Mouse (Mus musculus): ENCODE data around the gene Mindy4b-ps. TPM values are rescaled to one million over a fixed set of nuclear protein-coding genes. Genes with fewer than 3 reads are reported as not detected.
A peak's percentile ranks its signal among the peaks of the same experiment; 100 is the strongest.

Gene Mindy4b-ps
- polyA plus RNA-seq, 1 experiment from 2014 or later = not detected

DNA sequence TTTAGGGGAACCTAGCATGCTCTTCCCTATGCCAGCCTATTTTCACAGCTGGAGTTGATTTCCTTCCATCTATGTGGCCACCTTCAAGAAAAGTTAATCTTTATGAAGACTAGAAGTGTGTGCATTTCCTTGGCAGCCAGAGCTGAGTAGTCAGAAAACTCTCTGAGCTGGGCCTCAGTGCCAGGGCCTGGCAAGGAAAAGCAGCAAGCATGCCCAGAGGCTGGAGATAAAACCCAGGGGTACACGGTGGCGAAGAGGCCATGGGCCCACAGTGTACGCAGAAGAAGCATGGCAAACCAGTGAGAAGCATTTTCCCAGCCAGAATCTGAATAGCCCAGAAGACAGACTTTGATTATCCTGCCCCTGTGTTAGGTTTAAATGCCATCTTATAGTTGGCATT, 7.9 kb downstream of the Mindy4b-ps start:
- Histone ChIP-seq H3K4me2 (replicated peaks) (no peak overlapping the region), H3K9me3 (no peaks in the 10 kb centered on the region), H3K9ac (no peak overlapping the region), H3K36me3 (no peaks in the 10 kb centered on the region), H3K27me3 (replicated peaks) (no peaks in the 10 kb centered on the region), H3K4me1 (no peaks in the 10 kb centered on the region), H3K4me3 (no peak overlapping the region), H3K27ac (no peak overlapping the region)
- 93% methylated on average over 3 of the region's 3 CpGs for WGBS
- ATAC-seq (ENCODE audit: low FRiP score, low read depth) = no peak

DNA sequence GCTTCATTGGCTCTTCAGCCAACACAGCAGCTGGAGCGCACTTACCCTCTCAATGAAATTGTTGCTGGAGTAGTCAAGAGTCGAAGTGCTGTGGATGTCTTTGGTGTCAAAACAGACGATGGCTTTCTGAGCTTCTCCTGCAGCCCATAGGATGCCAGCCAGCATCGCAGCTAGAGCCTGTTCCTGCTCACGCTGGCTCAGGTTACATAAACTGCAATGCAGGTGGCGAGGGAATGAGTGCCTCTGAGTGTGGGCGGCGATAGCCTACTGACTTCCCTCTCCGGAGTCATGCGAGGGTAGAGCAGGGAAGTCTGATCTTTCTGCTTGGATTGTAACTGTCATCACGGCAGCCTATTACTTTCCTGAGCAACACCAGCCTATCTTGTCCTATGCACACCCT, 11.8 kb downstream of the Mindy4b-ps start:
- no peaks in the 10 kb centered on the region for H3K4me1 ChIP-seq
- WGBS = 66% methylated on average over 11 of the region's 11 CpGs
- H3K9ac ChIP-seq = no peak overlapping the region
- no peaks in the 10 kb centered on the region for H3K36me3 ChIP-seq
- H3K9me3 ChIP-seq = no peaks in the 10 kb centered on the region
- no peak overlapping the region for H3K4me2 ChIP-seq (replicated peaks)
- no peak overlapping the region for H3K4me3 ChIP-seq
- no peak for ATAC-seq (ENCODE audit: low FRiP score, low read depth)
- no peak overlapping the region for H3K27ac ChIP-seq
- no peaks in the 10 kb centered on the region for H3K27me3 ChIP-seq (replicated peaks)

DNA sequence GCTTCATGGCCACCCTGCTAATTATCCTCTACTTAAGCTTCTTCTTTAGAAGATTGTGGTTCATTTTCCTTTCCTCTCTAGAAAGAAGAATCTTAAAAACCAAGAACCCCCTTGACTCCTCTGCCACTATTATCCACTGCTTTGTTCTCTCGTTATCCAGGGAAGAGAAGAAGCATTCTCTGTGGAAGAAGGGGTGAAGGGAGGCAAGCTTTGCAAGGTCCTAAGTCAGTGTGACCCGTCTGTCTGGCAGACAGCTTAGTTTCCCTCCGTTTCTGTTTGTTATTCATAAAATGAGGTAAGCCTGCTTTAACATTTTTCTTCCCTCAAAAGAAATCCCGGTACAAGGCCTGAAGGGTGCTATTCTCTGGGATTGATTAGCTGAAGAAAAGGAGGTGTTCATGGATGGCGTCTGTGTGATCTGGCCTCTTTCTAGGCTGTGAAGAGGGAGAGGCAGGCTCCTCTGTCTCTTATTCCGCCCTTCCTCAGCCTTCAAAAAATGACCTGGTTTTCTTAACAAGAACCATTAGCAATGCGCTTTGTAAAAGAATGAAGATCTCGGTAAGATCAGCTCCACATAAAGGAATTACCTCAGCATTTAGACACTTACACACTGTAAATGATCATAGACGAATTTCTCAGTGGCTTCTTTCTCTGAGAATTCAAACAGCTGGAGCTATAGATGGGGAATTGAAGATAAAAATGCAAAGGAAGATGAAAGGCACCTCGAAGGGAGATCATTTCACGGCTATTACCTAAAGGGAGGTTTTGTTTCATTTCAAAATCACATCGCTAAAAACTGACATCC, 12.8 kb downstream of the Mindy4b-ps start:
- 46% methylated on average over 12 of the region's 12 CpGs for WGBS
- Histone ChIP-seq H3K27me3 (replicated peaks) (no peaks in the 10 kb centered on the region), H3K9ac (no peak overlapping the region), H3K4me2 (replicated peaks) (no peak overlapping the region), H3K4me3 (no peak overlapping the region), H3K27ac (no peak overlapping the region), H3K4me1 (no peaks in the 10 kb centered on the region), H3K9me3 (no peaks in the 10 kb centered on the region), H3K36me3 (no peaks in the 10 kb centered on the region)
- no peak for ATAC-seq (ENCODE audit: low FRiP score, low read depth)

DNA sequence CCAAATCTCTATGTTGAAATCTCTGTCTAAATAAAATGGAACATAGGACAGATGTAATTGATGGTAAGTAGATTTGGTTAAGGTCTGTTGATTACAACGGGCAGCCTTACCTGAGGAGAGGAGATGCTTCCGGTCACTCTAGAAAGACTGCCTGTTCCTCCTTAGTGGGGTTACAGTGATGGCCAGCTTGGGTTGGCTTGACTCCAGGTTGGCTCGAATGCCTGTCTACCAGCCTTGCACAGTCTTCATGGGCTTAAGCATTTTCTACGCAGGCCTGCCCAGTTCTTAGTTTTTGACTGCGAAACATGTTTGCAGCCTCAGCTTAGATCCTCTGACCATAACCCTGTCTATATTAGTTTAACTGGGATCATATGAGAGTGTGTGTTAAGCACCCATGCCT, 13.5 kb downstream of the Mindy4b-ps start:
- H3K4me2 ChIP-seq (replicated peaks) = no peak overlapping the region
- no peak overlapping the region for H3K27ac ChIP-seq
- H3K9me3 ChIP-seq = no peaks in the 10 kb centered on the region
- no peaks in the 10 kb centered on the region for H3K4me1 ChIP-seq
- H3K36me3 ChIP-seq = no peaks in the 10 kb centered on the region
- no peak overlapping the region for H3K4me3 ChIP-seq
- H3K27me3 ChIP-seq (replicated peaks) = no peaks in the 10 kb centered on the region
- 96% methylated on average over 5 of the region's 5 CpGs for WGBS
- ATAC-seq (ENCODE audit: low FRiP score, low read depth) = no peak
- no peak overlapping the region for H3K9ac ChIP-seq

DNA sequence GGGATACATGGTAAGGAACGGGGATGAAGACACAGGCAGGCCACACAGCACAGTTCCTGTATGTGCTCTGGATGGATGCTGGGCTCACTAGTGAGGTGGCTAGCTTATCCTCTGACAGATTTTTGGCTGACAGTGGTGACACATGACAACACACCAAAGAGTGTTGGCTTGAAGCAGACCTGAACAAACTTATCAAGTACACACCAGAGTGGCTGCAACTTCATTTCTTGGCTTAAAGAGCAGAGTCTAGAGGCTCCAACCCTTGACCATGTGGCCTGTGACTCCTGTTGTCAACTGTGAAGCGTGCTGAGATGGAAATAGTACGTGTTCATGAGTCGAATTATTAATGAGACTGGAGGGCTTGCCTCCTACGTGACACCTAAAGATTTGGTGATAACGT, 17.4 kb downstream of the Mindy4b-ps start:
- no peaks in the 10 kb centered on the region for H3K9me3 ChIP-seq
- 90% methylated on average over 6 of the region's 6 CpGs for WGBS
- no peak overlapping the region for H3K4me3 ChIP-seq
- no peaks in the 10 kb centered on the region for H3K36me3 ChIP-seq
- H3K27ac ChIP-seq = no peak overlapping the region
- no peak overlapping the region for H3K9ac ChIP-seq
- ATAC-seq (ENCODE audit: low FRiP score, low read depth) = no peak
- H3K27me3 ChIP-seq (replicated peaks) = no peaks in the 10 kb centered on the region
- H3K4me1 ChIP-seq = no peaks in the 10 kb centered on the region
- H3K4me2 ChIP-seq (replicated peaks) = no peak overlapping the region

DNA sequence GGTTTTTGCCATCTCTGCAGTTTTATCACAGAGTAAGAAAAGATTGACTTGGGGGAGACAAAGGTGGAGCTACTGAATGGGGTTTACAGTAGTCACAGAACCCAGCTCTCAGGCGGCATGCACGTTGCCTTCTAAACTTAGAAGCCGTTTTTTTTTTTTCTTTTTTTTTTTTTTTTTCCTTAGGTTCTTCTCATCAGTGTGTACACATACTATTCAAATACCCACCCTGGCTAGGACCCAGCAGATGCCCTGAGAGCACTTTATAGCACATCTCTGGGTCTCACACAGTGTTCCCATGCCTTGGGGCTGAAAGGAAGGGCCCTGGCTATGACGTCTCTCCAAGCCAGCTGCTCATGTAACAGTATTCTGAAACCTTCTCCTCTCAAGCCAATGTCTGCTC, 23.4 kb downstream of the Mindy4b-ps start:
- no peaks in the 10 kb centered on the region for H3K36me3 ChIP-seq
- no peak for ATAC-seq (ENCODE audit: low FRiP score, low read depth)
- H3K4me2 ChIP-seq (replicated peaks) = no peak overlapping the region
- H3K4me3 ChIP-seq = no peak overlapping the region
- no peak overlapping the region for H3K9ac ChIP-seq
- no peaks in the 10 kb centered on the region for H3K27me3 ChIP-seq (replicated peaks)
- no peaks in the 10 kb centered on the region for H3K9me3 ChIP-seq
- no peak overlapping the region for H3K27ac ChIP-seq
- 79% methylated on average over 4 of the region's 4 CpGs for WGBS
- no peaks in the 10 kb centered on the region for H3K4me1 ChIP-seq

DNA sequence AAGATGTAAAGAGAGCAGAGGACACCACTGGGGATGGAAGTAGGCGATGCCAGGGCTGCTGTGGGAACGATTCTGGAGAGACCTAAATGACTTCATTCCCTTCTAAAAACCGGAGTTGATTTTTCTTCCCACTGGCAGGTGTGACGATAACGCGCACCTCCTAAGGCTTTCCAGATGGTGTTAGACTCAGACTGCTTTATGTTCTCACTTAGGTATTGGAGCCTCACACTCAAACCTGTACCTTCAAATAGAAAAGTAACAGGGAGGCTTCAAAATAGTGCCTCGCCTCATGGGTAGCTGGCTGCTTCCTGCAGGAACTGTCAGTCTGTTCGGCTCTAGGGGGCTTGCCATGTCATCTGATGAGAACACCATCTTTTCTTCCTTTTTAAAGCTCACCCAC, 23.9 kb downstream of the Mindy4b-ps start:
- no peaks in the 10 kb centered on the region for H3K36me3 ChIP-seq
- no peak overlapping the region for H3K27ac ChIP-seq
- no peak overlapping the region for H3K4me2 ChIP-seq (replicated peaks)
- no peak overlapping the region for H3K4me3 ChIP-seq
- no peaks in the 10 kb centered on the region for H3K27me3 ChIP-seq (replicated peaks)
- WGBS = 77% methylated on average over 8 of the region's 8 CpGs
- no peaks in the 10 kb centered on the region for H3K4me1 ChIP-seq
- no peak for ATAC-seq (ENCODE audit: low FRiP score, low read depth)
- no peaks in the 10 kb centered on the region for H3K9me3 ChIP-seq
- no peak overlapping the region for H3K9ac ChIP-seq

DNA sequence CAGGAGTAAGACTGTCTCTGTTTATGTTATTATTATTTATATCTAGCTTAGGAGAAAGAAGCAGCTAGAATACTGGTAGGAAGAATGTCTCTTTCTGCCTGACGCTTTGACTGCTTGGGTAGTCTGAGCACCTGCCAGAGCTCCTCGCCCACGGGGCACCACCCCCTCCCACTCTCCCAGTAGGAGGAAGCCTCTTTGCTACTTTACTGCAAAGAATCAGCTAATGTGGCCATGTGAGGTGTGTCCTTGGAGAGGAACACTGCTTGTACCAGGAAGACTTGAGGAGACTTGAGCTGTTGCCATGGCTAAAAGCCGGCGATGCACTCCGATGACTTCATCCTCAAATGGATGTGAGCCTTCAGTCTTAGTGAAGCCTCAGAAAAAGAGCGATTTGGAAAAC, 32.6 kb downstream of the Mindy4b-ps start:
- Histone ChIP-seq H3K9me3 (no peaks in the 10 kb centered on the region), H3K36me3 (no peaks in the 10 kb centered on the region), H3K4me1 (no peaks in the 10 kb centered on the region), H3K4me2 (replicated peaks) (no peak overlapping the region), H3K4me3 (no peak overlapping the region), H3K27me3 (replicated peaks) (no peaks in the 10 kb centered on the region), H3K27ac (no peak overlapping the region), H3K9ac (no peak overlapping the region)
- WGBS = 83% methylated on average over 7 of the region's 7 CpGs
- no peak for ATAC-seq (ENCODE audit: low FRiP score, low read depth)

DNA sequence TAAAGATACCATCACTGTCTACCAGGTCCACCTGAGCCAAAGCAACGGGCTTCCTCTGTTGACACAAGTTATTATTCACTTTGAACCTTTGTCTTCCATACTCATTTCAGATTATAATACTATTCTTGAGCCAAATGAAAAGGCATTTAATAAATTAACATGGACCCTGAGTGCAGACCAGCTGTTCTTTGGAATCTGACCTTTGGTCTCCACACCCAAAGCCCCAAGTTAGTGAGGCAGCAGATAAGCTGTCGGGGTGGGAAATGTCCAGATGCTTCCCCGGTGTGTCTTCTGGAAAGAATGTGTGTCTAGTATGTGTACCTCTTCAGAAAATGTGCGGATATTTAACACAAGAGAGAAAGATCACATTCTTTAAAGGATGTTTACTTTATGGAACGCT, 33.1 kb downstream of the Mindy4b-ps start:
- Histone ChIP-seq H3K27ac (no peak overlapping the region), H3K4me3 (no peak overlapping the region), H3K27me3 (replicated peaks) (no peaks in the 10 kb centered on the region), H3K9me3 (no peaks in the 10 kb centered on the region), H3K4me1 (no peaks in the 10 kb centered on the region), H3K9ac (no peak overlapping the region), H3K36me3 (no peaks in the 10 kb centered on the region), H3K4me2 (replicated peaks) (no peak overlapping the region)
- 82% methylated on average over 5 of the region's 5 CpGs for WGBS
- ATAC-seq (ENCODE audit: low FRiP score, low read depth) = no peak

DNA sequence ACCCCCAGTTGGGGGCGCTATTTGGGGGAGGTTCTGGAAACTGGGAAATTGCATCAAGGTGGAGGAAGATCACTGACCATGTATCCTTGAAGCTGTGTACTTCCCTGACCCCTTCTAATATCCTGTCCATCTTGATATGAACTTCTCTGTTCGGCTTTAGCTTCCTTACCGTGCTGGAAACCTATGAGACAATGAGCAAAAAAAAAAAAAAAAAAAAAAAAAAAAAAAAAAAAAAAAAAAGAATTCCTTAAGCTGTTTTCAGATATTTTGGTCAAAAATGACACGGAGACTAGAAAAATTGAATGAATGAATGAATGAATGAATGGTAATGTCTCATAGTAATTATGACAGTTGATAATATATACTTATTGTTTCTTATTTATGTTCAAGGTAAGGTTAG, 35.6 kb downstream of the Mindy4b-ps start:
- H3K9ac ChIP-seq = no peak overlapping the region
- WGBS = 75% methylated on average over 4 of the region's 4 CpGs

DNA sequence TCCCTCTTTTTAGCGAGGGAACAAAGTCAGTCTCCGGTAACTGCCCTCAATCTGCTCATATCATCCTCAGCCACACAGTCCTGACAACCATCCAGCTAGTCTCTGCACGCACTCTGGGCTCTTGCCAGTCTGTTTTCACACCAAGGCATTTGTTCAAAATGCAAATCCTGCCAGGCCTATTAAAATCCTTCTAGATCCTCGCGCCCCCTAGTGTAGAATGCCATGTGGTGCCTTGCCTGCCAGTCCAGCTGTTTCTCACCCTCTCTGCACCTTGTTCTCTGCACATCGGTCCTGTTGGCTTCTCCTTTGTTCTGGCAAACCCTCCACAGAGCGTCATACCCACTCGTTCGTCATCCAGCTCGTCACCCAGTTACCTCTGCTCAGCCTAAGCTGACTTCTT, 36.2 kb downstream of the Mindy4b-ps start:
- no peaks in the 10 kb centered on the region for H3K36me3 ChIP-seq
- H3K4me3 ChIP-seq = no peak overlapping the region
- no peaks in the 10 kb centered on the region for H3K9me3 ChIP-seq
- ATAC-seq (ENCODE audit: low FRiP score, low read depth) = peak; percentile 51
- no peaks in the 10 kb centered on the region for H3K4me1 ChIP-seq
- H3K9ac ChIP-seq = no peak overlapping the region
- H3K4me2 ChIP-seq (replicated peaks) = no peak overlapping the region
- no peaks in the 10 kb centered on the region for H3K27me3 ChIP-seq (replicated peaks)
- H3K27ac ChIP-seq = no peak overlapping the region
- WGBS = 31% methylated on average over 10 of the region's 10 CpGs

More for the DNA sequence above, 35.6 kb downstream of the Mindy4b-ps start:
- Histone ChIP-seq H3K4me2 (replicated peaks) (no peak overlapping the region), H3K4me3 (no peak overlapping the region), H3K27ac (no peak overlapping the region), H3K36me3 (no peaks in the 10 kb centered on the region), H3K9me3 (no peaks in the 10 kb centered on the region), H3K4me1 (no peaks in the 10 kb centered on the region), H3K27me3 (replicated peaks) (no peaks in the 10 kb centered on the region)
- no peak for ATAC-seq (ENCODE audit: low FRiP score, low read depth)

DNA sequence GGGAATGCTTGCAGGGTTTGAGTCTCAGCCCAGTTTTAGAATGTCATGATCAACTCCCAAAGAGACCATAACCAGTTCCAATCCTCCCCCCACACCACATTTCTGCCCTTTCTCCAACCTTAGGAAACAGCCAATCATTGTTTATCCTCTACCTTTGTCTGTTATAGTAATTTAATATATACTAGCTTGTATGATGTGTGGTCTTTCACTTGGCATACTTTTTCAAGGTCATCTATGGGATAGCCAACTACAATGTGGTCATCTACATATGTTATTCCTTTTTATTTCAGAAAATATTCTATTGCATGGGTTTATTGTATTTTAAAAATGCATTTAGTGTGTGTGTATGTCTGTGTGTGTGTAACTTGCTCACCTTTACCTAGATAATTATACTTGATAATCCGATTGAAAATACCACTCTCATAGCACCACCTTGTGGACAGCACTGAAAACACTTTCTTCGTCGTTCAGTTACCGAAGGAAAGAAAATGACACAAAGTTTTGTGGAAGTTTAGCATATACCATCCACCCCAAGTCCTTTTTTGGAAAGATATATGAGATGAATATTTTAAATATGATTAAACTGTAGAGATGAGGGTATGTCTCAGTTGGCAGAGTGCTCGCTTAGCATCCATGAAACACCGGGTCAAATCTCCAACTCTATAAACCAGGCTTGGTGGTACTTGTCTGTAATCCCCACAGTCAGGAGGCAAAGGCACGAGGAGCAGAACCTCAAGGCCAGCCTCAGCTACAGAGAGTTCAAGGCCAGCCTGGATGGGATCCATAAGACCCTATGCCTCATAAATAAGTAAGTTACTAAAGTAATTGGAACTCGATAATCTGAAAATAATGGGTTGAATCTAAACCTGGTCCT, 37.7 kb downstream of the Mindy4b-ps start:
- no peaks in the 10 kb centered on the region for H3K9me3 ChIP-seq
- H3K27me3 ChIP-seq (replicated peaks) = no peaks in the 10 kb centered on the region
- 37% methylated on average over 8 of the region's 8 CpGs for WGBS
- ATAC-seq (ENCODE audit: low FRiP score, low read depth) = 0 out of 2 replicates have a peak, but pooled peaks have one; percentile 13
- H3K9ac ChIP-seq = no peak overlapping the region
- no peak overlapping the region for H3K4me3 ChIP-seq
- no peaks in the 10 kb centered on the region for H3K36me3 ChIP-seq
- no peaks in the 10 kb centered on the region for H3K4me1 ChIP-seq
- H3K4me2 ChIP-seq (replicated peaks) = no peak overlapping the region
- no peak overlapping the region for H3K27ac ChIP-seq

Measured in neural tube, embryonic 12.5 days (tissue).